Mouse (Mus musculus) heart, postnatal 0 days (tissue): ENCODE measurements around the gene Btnl2.

Experiments
- CTCF ChIP-seq: IDR thresholded peaks from 2 replicates; pipeline ENCODE4 v1.5.1; 2016; ENCODE audit warnings: antibody characterized with exemption, control low read depth, low read depth
- EP300 ChIP-seq: IDR thresholded peaks from 2 replicates; pipeline ENCODE4 v1.6.1; 2016; ENCODE audit warnings: antibody characterized with exemption, low read depth

DNA sequence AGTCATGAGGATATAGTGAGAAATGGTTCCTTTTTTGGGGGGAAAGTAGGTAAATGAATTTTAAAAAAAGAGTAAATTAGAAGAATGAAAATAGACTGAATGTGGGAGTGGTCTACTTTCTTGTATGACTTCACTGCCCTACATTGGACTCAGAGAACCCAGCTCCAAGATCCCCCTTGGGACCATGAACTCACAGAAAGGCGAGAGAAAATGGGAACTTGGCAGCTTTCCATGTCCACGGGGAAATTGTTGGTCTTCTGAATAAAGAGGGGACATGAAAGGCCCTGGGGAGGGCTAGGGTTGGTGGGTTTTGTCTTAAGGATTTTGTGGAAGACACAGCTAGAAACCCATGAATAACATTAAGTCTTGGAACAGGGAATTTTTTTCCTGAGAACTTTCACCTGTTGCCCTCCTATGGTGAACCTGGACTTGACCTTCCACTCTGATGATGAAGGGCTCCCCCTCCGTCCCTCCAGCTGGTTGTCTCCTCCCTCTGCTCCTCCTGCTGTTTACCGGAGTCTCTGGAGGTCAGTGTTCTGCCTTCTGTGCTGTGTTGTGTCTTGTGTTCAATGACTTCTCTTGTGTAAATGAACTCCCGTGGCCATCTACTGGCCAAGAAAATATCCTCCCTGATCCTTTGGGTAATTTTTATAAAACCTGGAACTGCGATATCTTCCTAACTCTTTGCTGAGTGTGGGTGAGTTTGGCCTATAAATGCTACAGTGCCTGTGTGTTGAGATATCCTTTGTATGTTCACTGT, 23.0 kb downstream of the Btnl2 start:
- TF ChIP-seq CTCF (no peak), EP300 (no peak)
